Mouse (Mus musculus): ENCODE results near the gene Zfp775. TPM values are rescaled to one million over a fixed set of nuclear protein-coding genes. Genes with fewer than 3 reads are reported as not detected.

Zfp775 gene
- 6.4 and 7.9 TPM in 2 replicates for polyA plus RNA-seq (2012; rRNA removed)

DNA sequence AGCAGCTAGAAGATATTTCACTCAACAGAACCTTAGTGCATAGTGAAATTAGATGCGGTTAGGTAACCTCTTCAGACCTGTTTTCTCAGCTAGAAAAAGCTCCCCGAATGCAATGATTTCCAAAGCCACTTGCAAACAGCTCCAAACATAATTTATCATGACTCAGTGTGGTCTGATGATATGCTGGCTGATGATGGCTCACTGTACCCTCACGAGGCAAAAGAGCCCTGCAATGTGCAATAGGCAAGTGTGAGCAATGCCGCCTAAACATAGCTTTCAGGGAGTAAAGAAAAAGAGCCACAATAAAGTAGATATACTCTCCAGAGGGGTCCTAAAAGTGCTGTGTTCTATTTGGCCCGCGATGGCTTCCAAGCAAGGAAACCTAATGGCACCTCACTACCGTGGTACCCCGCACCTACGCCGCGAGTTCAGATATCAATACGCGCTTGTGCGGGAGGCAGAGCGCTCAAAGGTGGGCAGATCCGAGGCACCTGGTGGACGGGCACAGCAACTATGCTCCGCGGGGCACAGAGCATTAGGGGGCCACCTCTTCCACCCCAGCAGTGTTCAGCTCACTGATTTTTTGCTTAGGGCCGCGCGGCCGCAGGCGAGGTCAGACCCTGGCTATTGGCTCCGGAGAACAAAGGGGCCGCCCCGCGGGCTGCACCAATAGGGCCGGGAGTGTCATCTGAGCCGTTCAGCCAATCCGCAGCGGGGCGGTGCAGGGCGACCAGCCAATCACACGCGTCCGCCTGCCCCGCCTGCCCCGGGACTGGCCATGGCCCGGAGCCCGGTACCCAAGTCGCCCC lies at the start of gene Zfp775:
Gene Zfp775, plus strand, starts transcription at position 793 of the 809 bp plus-strand sequence.

DNA sequence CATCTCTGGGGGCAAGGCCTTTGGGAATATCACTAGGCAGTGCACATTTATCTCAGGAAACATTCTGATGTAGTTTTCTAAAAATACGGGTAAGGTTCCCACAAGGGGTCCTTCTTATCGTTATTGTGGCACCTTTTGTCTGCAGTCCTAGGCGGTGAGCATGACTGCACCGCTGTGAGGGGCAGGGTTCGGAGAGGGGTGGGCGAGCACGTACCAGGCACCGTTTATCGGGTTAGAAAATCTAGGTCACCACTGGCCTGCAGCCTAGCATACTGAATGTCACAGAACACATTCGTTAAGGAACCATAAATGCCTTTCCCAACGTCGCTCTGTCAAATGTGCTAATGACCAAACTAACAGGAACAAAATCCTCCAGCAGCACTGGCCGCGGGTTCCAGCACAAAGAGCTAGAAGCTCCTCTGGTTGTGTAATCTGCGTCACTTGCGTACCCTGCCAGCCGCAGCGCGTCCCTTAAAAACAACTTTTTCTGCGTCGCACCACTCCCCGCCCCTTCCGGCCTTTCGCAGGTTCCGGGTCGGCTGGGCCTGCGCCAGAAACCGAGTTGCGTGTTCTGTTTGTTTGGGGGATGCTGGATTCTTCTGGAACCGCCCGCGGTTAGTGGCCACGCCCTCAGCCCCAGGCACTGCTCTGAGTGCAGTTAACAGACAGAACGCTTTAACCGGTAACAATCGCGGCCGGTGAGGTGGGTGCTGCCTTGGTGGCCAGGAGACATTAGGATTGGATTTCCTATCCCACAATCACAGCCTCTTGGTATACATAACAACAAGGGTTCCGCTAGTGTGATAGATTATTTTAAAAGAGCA lies 47.4 kb upstream of the Zfp775 start, which contains the start of gene Lrrc61:
Gene Lrrc61, plus strand, starts transcription at position 517 of the 824 bp plus-strand sequence.

DNA sequence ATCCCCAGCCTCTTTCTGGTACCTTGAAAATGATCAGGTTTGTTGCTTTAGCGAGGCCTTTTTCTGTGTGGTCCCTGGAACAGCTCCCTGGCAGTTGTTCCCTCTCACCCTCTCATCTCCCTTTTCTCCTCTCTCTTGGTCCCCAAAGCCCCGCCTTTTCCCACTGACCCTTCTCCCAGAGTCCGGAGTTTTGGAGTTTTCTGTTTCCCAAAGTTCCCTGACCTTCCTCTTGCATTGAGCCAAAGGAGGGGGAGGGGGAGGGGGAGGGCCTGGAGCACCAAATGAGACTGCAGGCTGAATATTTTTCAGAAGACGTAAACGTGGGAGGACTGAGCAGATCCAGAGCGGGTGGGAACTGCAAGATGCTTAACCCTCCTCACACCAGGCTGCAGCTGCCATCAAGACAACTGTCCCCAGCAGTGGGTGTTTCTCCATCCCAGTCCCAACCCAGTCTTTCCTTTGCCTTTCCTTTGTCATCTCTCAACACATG lies 29.2 kb upstream of the Zfp775 start, which contains the start of gene Rarres2:
Gene Rarres2, minus strand, starts transcription at position 218 of the 490 bp plus-strand sequence.

DNA sequence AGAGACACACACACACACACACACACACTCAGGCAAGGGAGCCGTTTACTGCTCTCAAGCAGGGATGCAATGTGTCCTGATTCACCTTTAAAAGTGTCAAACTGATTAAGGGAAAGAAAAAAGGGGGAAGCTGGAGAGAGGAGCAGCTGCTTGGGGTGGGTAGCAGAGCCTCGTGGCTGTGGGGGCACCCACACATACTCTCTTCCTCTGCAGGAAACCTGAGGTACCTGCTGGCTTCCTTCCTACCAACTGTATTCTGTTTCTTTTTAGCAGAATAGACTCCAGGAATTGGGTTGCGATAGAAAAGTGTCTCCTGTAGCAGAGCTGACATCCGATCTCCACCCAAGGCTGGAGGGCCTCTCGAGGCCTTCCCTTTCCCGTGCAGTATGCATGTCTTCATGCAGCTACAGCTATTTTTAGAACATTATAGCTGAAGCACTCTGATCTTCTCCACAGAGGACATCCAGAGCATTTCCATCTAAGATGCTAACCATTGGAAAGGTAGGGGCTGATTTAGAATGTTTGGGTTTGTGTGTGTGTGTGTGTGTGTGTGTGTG lies 12.6 kb upstream of the Zfp775 start, which contains the start of gene Gm45021:
Gene Gm45021, plus strand, starts transcription at position 417 of the 557 bp plus-strand sequence.

DNA sequence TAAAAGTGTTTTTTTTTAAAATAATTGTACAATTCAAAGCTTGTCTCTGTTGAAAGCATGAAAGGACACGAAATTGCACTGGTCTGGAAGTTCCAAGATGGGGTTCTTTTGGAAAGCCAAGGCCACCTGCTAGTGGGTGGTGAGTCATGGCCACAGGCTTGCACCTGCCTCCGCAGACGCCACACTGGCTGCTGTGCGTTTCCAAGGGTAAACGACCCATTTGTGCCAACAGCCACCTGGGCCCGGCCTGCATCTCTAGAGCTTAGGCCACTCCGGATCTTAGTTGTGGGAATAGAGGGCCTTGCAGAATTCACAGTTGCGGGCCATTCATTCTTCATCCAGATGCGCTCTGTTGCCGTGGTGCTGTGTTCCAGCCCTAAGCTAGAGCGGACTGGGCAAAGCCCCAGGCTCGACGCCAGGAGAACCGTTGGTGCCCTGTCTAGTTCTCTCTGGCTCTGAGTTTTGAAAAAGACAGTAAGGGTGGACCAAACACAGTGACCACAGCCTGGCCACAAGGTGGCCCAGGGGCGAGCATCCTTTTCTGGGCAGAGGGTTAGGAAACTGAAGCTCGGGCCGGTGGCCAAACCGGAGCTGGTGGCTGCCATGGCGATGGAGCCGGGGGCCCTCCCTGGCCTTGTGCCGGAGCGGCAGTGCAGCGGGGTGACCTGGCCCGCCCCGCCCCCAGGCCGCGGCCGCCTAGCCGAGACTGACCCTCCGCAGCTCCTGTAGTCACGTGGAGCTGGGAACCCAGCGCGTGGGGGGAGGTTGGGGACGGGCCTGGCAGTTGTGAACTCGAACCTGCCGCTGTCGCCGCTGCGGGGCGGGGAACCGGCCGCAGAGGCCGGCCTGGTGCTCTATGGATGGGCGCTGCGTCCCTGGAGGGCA lies 8.5 kb upstream of the Zfp775 start, which contains the start of the genes Repin1 and Gm44965:
Gene Repin1, plus strand, starts transcription at position 726 of the 885 bp plus-strand sequence.
Gene Gm44965, plus strand, starts transcription at position 784 of the 885 bp plus-strand sequence.

DNA sequence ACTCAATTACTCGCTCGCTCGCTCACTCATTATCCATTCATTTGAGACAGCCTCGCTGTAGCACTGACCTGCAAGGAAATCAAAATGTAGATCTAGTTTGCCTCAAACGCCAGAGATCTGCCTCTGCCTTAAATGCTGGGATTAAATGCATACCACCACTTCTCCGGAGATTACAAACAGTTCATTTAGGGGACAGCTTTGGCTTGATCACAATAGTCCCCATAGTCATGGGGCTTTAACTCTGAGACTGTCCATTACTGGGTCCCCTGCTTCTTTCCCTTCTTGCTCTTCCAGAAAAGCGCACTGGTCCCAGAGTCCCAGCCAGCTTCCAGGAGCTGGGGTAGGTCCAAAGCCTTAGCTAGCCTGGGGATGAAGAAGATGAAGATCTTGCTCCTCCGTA lies 24.6 kb downstream of the Zfp775 start, which contains the start of gene AI854703:
Gene AI854703, plus strand, starts transcription at position 301 of the 400 bp plus-strand sequence.

DNA sequence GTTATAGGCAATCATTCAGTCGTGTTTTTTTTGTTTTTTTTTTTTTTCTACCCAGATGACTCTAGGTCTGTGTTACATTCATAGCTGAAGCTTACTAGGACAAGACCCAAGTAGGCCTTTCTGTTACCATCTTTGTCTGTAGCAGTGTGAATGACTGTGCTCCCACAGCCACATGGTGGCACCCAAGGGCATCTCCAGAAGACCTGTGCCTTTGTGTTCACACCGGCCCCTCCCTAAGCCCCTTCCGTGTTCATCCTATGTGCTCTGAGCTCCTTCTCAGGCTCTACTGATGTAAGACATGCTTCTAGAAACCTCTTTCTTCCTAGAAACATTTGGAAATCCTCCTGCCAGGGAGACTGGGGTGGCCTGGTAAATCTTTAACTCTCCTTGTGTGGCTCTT lies 45.1 kb downstream of the Zfp775 start, which contains the start of gene Gimap8:
Gene Gimap8, plus strand, starts transcription at position 240 of the 400 bp plus-strand sequence.

Other genes starting within 250 kb of the Zfp775 start
- gene Krba1, start 206.5 kb upstream of the Zfp775 start, polyA plus RNA-seq (2012; rRNA removed), result 31.3 and 32.2 TPM in 2 replicates
- 21.1 and 27.9 TPM in 2 replicates for gene Zfp467, start 156.2 kb upstream of the Zfp775 start, polyA plus RNA-seq (2012; rRNA removed)
- gene Sspo, start 153.8 kb upstream of the Zfp775 start, polyA plus RNA-seq (2012; rRNA removed), result 0.85 and 1.4 TPM in 2 replicates
- gene Atp6v0e2, start 64.4 kb upstream of the Zfp775 start, polyA plus RNA-seq (2012; rRNA removed), result 42.1 and 44.0 TPM in 2 replicates
- 19.2 and 19.4 TPM in 2 replicates for gene Lrrc61, start 47.3 kb upstream of the Zfp775 start, polyA plus RNA-seq (2012; rRNA removed)
- 2.2 and 5.1 TPM in 2 replicates for gene Rarres2, start 29.3 kb upstream of the Zfp775 start, polyA plus RNA-seq (2012; rRNA removed)
- gene Gm45021, start 12.5 kb upstream of the Zfp775 start, polyA plus RNA-seq (2012; rRNA removed), result not detected in 2 replicates
- 38.4 and 41.8 TPM in 2 replicates for gene Repin1, start 8.2 kb upstream of the Zfp775 start, polyA plus RNA-seq (2012; rRNA removed)
- gene Gm44965, start 8.1 kb upstream of the Zfp775 start, polyA plus RNA-seq (2012; rRNA removed), result not detected in 2 replicates
- gene AI854703, start 24.7 kb downstream of the Zfp775 start, polyA plus RNA-seq (2012; rRNA removed), result 0.78 and 1.4 TPM in 2 replicates
- 1.2 and 1.7 TPM in 2 replicates for gene Gimap8, start 45.2 kb downstream of the Zfp775 start, polyA plus RNA-seq (2012; rRNA removed)
- 4.7 and 5.9 TPM in 2 replicates for gene Gimap9, start 74.1 kb downstream of the Zfp775 start, polyA plus RNA-seq (2012; rRNA removed)
- 4.4 and 5.2 TPM in 2 replicates for gene Gimap4, start 82.5 kb downstream of the Zfp775 start, polyA plus RNA-seq (2012; rRNA removed)
- 6.3 and 9.2 TPM in 2 replicates for gene Gimap6, start 106.2 kb downstream of the Zfp775 start, polyA plus RNA-seq (2012; rRNA removed)
- gene Gm28053, start 116.5 kb downstream of the Zfp775 start, polyA plus RNA-seq (2012; rRNA removed), result 1.5 and 2.4 TPM in 2 replicates
- not detected in 2 replicates for gene Gimap7, start 116.6 kb downstream of the Zfp775 start, polyA plus RNA-seq (2012; rRNA removed)
- gene Gimap1, start 137.0 kb downstream of the Zfp775 start, polyA plus RNA-seq (2012; rRNA removed), result 2.4 TPM in 2 replicates
- 0.83 and 1.3 TPM in 2 replicates for gene Gimap5, start 144.1 kb downstream of the Zfp775 start, polyA plus RNA-seq (2012; rRNA removed)
- gene Gimap3, start 168.8 kb downstream of the Zfp775 start, polyA plus RNA-seq (2012; rRNA removed), result 0.06 TPM in 1 of 2 replicates, not detected in the other
- 17.0 and 25.2 TPM in 2 replicates for gene Tmem176a, start 238.9 kb downstream of the Zfp775 start, polyA plus RNA-seq (2012; rRNA removed)
- gene Tmem176b, start 239.4 kb downstream of the Zfp775 start, polyA plus RNA-seq (2012; rRNA removed), result 47.0 and 85.5 TPM in 2 replicates

Measured in central nervous system, embryonic 11.5 days (tissue).